Mouse (Mus musculus) lung, adult 18-20 months (tissue): ENCODE results near the gene Btnl6.
"Not testable (repeated sequence)": the region's sequence is repeated elsewhere in the genome, so short reads cannot be mapped to it uniquely, and the experiment has no call there.

ENCODE experiments used
- DNase-seq, 2 experiments: peaks; one replicate each; pipeline ENCODE4 v3.0.0; 2022; ENCODE audit warnings: mixed read lengths in 2 of 2

The Btnl6 gene

DNA sequence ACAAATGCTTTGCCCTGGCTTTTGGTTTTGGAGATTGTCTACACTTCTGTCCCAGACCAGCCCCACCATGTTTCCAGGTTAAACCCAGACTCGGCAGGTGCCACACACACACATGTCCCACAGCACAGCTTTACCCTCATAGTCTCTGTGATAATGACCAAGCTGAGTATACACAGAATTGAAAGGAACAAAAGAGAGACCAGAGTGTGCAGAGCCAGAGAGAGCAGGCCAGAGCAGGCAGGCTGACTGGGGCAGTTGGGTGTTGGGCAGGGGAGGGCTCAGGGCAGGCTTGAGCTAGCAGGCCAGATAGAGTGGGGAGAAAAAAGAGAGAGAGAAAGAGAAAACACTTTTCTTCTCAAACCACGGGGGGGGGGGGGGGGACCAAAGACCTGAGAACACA is 20.6 kb downstream of the Btnl6 start:
- DNase-seq, result no peak

DNA sequence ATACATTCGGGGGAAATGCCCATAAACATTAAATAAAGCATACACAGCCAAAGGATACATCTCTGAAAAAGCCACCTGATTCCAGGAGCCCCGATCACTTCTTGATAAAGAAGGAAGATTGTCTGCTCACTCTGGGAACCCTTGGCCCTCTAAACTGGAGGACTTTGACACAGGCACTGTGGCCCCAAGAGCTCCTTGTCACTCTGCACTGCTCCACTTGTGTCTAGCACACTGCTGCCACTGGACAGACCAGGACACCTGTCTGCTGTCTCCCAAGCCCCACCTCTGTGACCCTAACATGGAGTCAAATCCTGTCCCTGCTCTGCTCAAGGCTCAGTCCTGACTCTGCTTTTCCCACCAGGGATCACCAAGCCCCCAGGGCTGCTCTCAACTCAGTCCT is 22.0 kb downstream of the Btnl6 start:
- DNase-seq, result not testable (repeated sequence)

DNA sequence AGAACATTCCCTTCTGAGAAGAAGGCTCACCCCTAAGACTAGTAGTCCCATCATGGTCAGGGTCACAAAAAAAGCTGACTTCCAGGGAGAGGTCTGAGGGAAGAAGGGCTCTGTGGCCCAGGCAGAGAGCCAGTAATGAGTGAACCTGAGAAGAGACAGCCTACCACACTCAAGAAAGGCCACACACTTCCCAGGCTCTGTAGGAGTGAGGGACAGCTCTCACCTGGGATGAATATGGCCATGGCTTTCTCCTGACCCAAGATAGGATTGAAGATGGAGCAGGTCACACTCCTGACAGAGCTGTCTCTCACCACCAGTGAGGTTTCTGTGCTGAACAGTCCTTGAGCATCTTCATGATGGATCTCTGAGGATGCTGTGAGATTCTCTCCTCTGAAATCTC is 24.4 kb downstream of the Btnl6 start:
- DNase-seq, result no peak

DNA sequence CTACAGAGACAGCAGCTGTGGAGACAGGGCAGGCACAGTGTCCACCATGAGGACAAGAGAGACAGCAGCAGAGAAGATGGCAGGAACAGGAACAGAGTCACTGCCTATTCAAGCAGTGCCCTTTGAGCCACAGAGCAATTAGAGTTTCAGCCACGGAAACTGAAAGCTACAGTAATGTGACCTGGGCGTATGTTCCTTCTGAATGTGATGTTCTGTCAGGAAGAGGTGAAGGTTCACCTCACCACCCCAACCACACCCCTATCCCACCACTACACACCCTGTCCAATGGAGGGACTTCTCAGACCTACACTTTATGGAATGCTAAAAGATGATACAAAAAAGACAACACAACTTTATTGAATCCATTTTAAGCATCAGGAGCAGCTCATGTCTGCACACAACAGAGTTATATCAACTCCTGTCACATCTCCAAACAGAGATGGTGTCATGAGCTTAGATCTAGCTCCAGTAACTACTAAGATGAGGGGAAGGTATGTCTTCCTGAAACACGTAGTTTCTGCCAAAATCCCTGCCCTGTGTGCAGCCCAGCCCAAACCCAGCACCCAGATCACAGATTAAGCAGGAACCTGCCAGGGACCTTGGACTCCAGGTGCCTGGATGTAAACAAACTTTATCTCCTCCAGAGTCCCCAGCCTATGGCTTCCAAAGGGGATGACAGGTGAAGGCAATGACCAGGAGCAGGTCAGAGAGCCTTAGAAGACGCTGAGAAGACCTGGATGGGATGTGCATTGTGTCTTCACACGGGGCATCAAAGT is 39.7 kb downstream of the Btnl6 start, which contains the start of gene Btnl4:
Btnl4 (minus strand) TSS at position 81 of the 776 bp plus-strand sequence.
- DNase-seq, result not testable (repeated sequence)

DNA sequence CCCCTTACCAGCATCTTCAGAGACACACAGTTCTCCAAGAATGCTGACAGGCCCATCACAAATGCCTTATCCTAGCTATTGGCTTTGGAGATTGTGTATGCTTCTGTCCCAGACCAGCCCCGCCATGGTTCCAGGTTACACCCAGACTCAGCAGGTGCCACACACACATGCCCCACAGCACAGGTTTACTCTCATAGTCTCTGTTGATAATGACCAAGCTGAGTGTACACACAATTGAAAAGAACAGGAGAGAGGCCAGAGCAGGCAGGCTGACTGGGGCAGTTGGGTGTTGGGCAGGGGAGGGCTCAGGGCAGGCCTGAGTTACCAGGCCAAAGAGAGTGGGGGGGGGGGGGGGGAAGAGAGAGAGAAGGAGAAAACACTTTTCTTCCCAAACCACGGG is 40.7 kb downstream of the Btnl6 start:
- no peak for DNase-seq

DNA sequence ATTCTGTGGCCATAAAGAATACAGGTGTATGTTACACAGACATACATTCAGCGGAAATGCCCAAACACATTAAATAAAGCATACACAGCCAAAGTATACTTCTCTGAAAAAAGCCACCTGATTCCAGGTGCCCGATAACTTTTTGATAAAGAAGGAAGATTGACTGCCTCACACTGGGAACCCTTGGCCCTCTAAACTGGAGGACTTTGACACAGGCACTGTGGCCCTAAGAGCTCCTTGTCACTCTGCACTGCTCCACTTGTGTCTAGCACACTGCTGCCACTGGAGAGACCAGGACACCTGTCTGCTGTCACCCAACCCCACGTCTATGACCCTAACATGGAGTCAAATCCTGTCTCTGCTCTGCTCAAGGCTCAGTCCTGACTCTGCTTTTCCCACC is 42.1 kb downstream of the Btnl6 start:
- DNase-seq, result no peak

DNA sequence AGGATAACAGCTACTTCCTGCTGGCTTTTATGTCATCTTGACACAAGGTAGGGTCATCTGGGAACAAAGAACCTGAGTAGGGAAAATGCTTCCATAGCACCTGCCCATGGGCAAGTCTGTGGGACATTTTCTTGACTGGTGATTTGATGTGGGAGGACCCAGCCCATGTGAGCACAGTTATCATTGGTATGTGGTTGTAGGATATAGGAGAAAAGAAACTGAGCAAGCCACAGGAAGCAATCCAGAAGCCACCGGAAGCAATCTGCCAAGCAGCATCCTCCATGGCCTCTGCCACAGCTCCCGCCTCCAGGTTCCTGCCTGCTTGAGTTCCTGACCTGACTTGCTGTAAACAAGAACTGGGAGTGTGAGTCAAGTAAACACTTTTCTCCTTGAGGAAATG is 46.7 kb downstream of the Btnl6 start:
- no peak for DNase-seq

DNA sequence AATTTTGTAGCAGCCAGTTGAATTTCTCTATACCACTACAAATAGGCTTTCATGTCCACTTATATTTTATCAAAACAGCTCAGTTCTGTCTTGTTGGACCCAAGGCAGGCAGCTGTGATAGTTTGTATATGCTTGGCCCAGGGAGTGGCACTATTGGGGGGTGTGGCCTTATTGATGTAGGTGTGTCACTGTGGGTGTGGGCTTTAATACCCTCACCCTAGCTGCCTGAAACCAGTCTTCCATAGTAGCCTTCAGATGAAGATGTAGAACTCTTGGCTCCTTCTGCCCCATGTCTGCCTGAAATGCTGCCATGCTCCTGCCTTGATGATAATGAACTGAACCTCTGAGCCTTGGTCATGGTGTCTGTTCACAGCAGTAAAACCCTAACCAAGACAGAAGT is 51.2 kb downstream of the Btnl6 start:
- DNase-seq, result not testable (repeated sequence)

DNA sequence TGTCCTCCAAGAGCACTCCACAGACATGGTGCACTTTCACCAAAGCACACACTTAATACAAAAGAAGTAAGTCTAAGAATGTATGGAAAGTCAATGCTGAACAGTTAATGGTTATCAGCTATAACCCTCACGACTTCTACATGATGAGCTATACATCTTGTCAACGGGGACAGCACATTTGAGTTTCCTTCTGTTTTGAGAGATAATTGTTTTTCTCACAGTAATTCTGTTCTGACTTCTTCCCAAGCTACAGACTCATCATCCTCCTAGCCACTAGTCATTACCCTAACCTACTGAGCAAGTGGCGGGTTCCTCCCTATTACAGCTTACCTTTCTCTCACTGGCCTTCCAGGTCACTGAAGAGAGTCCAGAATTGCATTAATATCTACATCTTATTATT is 57.9 kb downstream of the Btnl6 start:
- DNase-seq, result no peak
